Mouse (Mus musculus) CH12.LX (cell line): ENCODE measurements at regions not wholly inside any gene's neighbourhood (a gene's known extent, or its start where the extent isn't known, plus 50 kb on each side); places are given as distances from the start of the nearest gene placed in this dataset.

Experiments
- DNase-seq: peaks from one replicate; pipeline ENCODE4 v3.0.0-alpha.2; 2013; ENCODE audit errors: extremely low read depth
- H3K27ac ChIP-seq: 2 replicates; pipeline ENCODE4 v1.5.1; 2012; ENCODE audit warnings: low read depth, mild to moderate bottlenecking, control low read depth, moderate library complexity; ENCODE audit not compliant: insufficient read depth
- H3K27me3 ChIP-seq: replicated peaks from 2 replicates; pipeline ENCODE3; 2012; ENCODE audit warnings: inconsistent platforms
- H3K36me3 ChIP-seq, 2 experiments: replicated peaks in 1 of 2; 2 replicates each; pipeline versions ENCODE3 to v1.6.1; 2012; ENCODE audit warnings: inconsistent platforms in 1 of 2, low read length in 1 of 2, mild to moderate bottlenecking in 1 of 2, mixed read lengths in 1 of 2, moderate library complexity in 1 of 2; ENCODE audit not compliant: control insufficient read depth in 1 of 2, insufficient read depth in 1 of 2
- H3K4me1 ChIP-seq, 2 experiments: 2 replicates each; pipeline ENCODE4 v1.6.1; 2012; ENCODE audit warnings: inconsistent platforms in 1 of 2, moderate library complexity in 1 of 2; ENCODE audit not compliant: insufficient read depth in 2 of 2, control insufficient read depth in 1 of 2
- H3K4me2 ChIP-seq: 2 replicates; pipeline ENCODE4 v1.6.1; 2012; ENCODE audit warnings: low read depth, mild to moderate bottlenecking, control low read depth; ENCODE audit not compliant: poor library complexity, insufficient read depth, severe bottlenecking
- H3K4me3 ChIP-seq, 3 experiments: fragments of 150-350 bp in 1 of 3; sonication (generic) in 1 of 3; replicated peaks in 1 of 3; 2 replicates each; pipeline versions ENCODE3 to v1.5.1; 2011 to 2012; ENCODE audit warnings: low read depth in 2 of 3, low read length in 2 of 3, mild to moderate bottlenecking in 2 of 3, moderate library complexity in 2 of 3, control low read depth in 1 of 3, improper control_type of control experiment in 1 of 3, inconsistent platforms in 1 of 3, mixed read lengths in 1 of 3; ENCODE audit not compliant: poor library complexity in 1 of 3
- H3K79me2 ChIP-seq: replicated peaks from 2 replicates; pipeline ENCODE4 v1.6.1; 2012; ENCODE audit warnings: mild to moderate bottlenecking, moderate library complexity; ENCODE audit not compliant: control insufficient read depth, poor library complexity, insufficient read depth, severe bottlenecking; ENCODE audit errors: extremely low read depth
- H3K9ac ChIP-seq: 2 replicates; pipeline ENCODE4 v1.6.1; 2012; ENCODE audit warnings: low read depth, mild to moderate bottlenecking, control low read depth, moderate library complexity; ENCODE audit not compliant: insufficient read depth
- H3K9me3 ChIP-seq: replicated peaks from 2 replicates; pipeline ENCODE3; 2012; ENCODE audit warnings: low read length, inconsistent platforms, mixed read lengths
- BHLHE40 ChIP-seq: IDR thresholded peaks from 2 replicates; pipeline ENCODE4 v1.6.1; 2011; ENCODE audit warnings: mild to moderate bottlenecking, low read depth, low read length, improper control_type of control experiment
- CHD1 ChIP-seq: IDR thresholded peaks from 2 replicates; pipeline ENCODE4 v1.6.1; 2012; ENCODE audit warnings: low read depth, low read length, improper control_type of control experiment, inconsistent platforms
- CTCF ChIP-seq, 2 experiments: IDR thresholded peaks in 1 of 2; conservative IDR thresholded peaks in 1 of 2; 2 replicates each; pipeline ENCODE4 v1.5.1; 2011 to 2012; ENCODE audit warnings: low read depth in 2 of 2, low read length in 2 of 2, improper control_type of control experiment in 1 of 2, inconsistent platforms in 1 of 2, mild to moderate bottlenecking in 1 of 2, moderate library complexity in 1 of 2
- E2F4 ChIP-seq: IDR thresholded peaks from 2 replicates; pipeline ENCODE4 v1.6.1; 2011; ENCODE audit warnings: low read depth, low read length, improper control_type of control experiment; ENCODE audit not compliant: insufficient replicate concordance
- ELF1 ChIP-seq: IDR thresholded peaks from 2 replicates; pipeline ENCODE4 v1.6.1; 2014; ENCODE audit warnings: low read depth, mild to moderate bottlenecking, inconsistent platforms, low read length, improper control_type of control experiment
- GABPA ChIP-seq: IDR thresholded peaks from 2 replicates; pipeline ENCODE4 v1.6.1; 2012; ENCODE audit warnings: low read depth, low read length, improper control_type of control experiment, inconsistent platforms; ENCODE audit not compliant: insufficient replicate concordance
- MAFK ChIP-seq: IDR thresholded peaks from 2 replicates; pipeline ENCODE4 v1.6.1; 2011; ENCODE audit warnings: low read length, improper control_type of control experiment; ENCODE audit not compliant: insufficient replicate concordance
- MAZ ChIP-seq: IDR thresholded peaks from 2 replicates; pipeline ENCODE4 v1.6.1; 2012; ENCODE audit warnings: low read depth, mild to moderate bottlenecking, inconsistent platforms, low read length, improper control_type of control experiment, moderate library complexity
- MXI1 ChIP-seq: IDR thresholded peaks from 2 replicates; pipeline ENCODE4 v1.6.1; 2011; ENCODE audit warnings: mild to moderate bottlenecking, low read depth, low read length, improper control_type of control experiment
- NELFE ChIP-seq: IDR thresholded peaks from 2 replicates; pipeline ENCODE4 v1.6.1; 2011; ENCODE audit warnings: low read depth, low read length, improper control_type of control experiment
- PAX5 ChIP-seq: IDR thresholded peaks from 2 replicates; pipeline ENCODE4 v1.6.1; 2012; ENCODE audit warnings: low read length, inconsistent platforms, mixed read lengths
- RAD21 ChIP-seq: IDR thresholded peaks from 2 replicates; pipeline ENCODE4 v1.6.1; 2011; ENCODE audit warnings: low read depth, mild to moderate bottlenecking, low read length, improper control_type of control experiment, moderate library complexity
- SMC3 ChIP-seq: IDR thresholded peaks from 2 replicates; pipeline ENCODE4 v1.6.1; 2011; ENCODE audit warnings: low read depth, low read length, improper control_type of control experiment
- TBP ChIP-seq: conservative IDR thresholded peaks from 2 replicates; pipeline ENCODE4 v1.6.1; 2011; ENCODE audit warnings: low read depth, low read length, improper control_type of control experiment
- USF1 ChIP-seq: IDR thresholded peaks from 2 replicates; pipeline ENCODE4 v1.6.1; 2014; ENCODE audit warnings: low read depth, mild to moderate bottlenecking, inconsistent platforms, low read length, improper control_type of control experiment
- ZKSCAN1 ChIP-seq: IDR thresholded peaks from 2 replicates; pipeline ENCODE4 v1.6.1; 2012; ENCODE audit warnings: low read depth, inconsistent platforms, low read length, improper control_type of control experiment, borderline replicate concordance
- ZMIZ1 ChIP-seq: IDR thresholded peaks from 2 replicates; pipeline ENCODE4 v1.6.1; 2012; ENCODE audit warnings: low read depth, mild to moderate bottlenecking, inconsistent platforms, low read length, improper control_type of control experiment
- ZNF384 ChIP-seq: IDR thresholded peaks from 2 replicates; pipeline ENCODE4 v1.6.1; 2012; ENCODE audit warnings: low read depth, low read length, improper control_type of control experiment, inconsistent platforms
- dilution Hi-C: fragments of 300-500 bp; cut with MboI; formaldehyde crosslinking; loops from 2 replicates; pipeline ENCODE4 v1.14.3; 2020; ENCODE audit warnings: low sequenced_read_pairs; ENCODE audit not compliant: extremely low pct_unique_long_range_greater_than_20kb, extremely low pct_ligation_motif_present
- in situ Hi-C: fragments of 300-500 bp; cut with MboI; formaldehyde crosslinking; loops from 3 replicates; pipeline ENCODE4 v1.14.3; 2019; ENCODE audit warnings: low sequenced_read_pairs, low pct_ligation_motif_present, low pct_unique_long_range_greater_than_20kb, mixed read lengths

DNA sequence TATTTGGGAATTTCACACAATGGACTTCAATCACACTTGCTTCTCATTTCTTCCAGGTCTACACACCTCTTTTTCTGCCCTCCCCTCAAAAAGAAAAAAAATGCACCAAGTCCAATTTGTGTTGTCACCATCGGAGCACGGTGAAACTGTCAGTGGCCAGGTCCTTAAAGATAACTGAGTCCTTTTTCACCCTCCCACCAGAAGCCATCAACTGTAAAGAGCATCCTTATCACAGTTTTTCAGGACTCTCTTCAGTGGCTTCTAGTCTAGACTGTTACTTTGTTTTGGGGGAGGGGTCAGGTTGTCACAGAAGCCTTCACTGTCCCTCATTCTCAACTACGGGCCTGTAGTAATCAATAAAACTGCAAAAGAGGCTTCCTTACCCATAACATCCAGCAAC lies 91.5 kb upstream of the Zdhhc15 start:
- in situ Hi-C loops = no loop called here
- H3K9ac ChIP-seq = no peak overlapping the region
- no peaks in the 10 kb centered on the region for H3K9me3 ChIP-seq
- no peak overlapping the region for H3K4me3 ChIP-seq
- no peak overlapping the region for H3K27ac ChIP-seq
- no peaks in the 10 kb centered on the region for H3K79me2 ChIP-seq
- TF ChIP-seq NELFE = no peak
- no peak for TF ChIP-seq ZNF384
- no peak for TF ChIP-seq GABPA
- no peak for TF ChIP-seq MAZ
- TF ChIP-seq ELF1 = no peak
- TF ChIP-seq BHLHE40 = no peak
- TF ChIP-seq ZKSCAN1 = no peak
- no peak for TF ChIP-seq TBP
- no peak for TF ChIP-seq MAFK
- TF ChIP-seq CHD1 = no peak
- TF ChIP-seq USF1 = no peak
- no peak for TF ChIP-seq PAX5
- no peak for TF ChIP-seq ZMIZ1
- TF ChIP-seq MXI1 = no peak
- no peak for TF ChIP-seq E2F4
- TF ChIP-seq, all 38 proteins: peak for 0
- Histone ChIP-seq H3K27me3 (no peaks in the 10 kb centered on the region), H3K4me1 (peaks cover 0 to 5% of the 10 kb centered on the region in 2 experiments; a peak in 2 of 4 replicates), H3K36me3 (no peaks in the 10 kb centered on the region), H3K4me2 (no peak overlapping the region)
- no peak for DNase-seq
- dilution Hi-C loops = no loop called here

GRCm38 (mm10) chrX:104760311-104760710 lies 89.4 kb upstream of the Zdhhc15 start:
- Histone ChIP-seq H3K9me3 (no peaks in the 10 kb centered on the region), H3K27me3 (no peaks in the 10 kb centered on the region), H3K4me3 (no peak overlapping the region), H3K36me3 (no peaks in the 10 kb centered on the region), H3K27ac (no peak overlapping the region), H3K4me1 (peaks cover 0 to 5% of the 10 kb centered on the region in 2 experiments; a peak in 2 of 4 replicates), H3K9ac (no peak overlapping the region), H3K4me2 (peak overlapping the region; percentile 71; the same call in 1 of the 2 replicates), H3K79me2 (no peaks in the 10 kb centered on the region)
- dilution Hi-C loops = no loop called here
- in situ Hi-C loops = no loop called here
- peak; percentile 27 for DNase-seq
- no peak for TF ChIP-seq SMC3
- no peak for TF ChIP-seq TBP

GRCm38 (mm10) chrX:104749356-104749755 lies 78.5 kb upstream of the Zdhhc15 start:
- H3K27me3 ChIP-seq = no peaks in the 10 kb centered on the region
- H3K79me2 ChIP-seq = no peaks in the 10 kb centered on the region
- in situ Hi-C loops = no loop called here
- H3K4me1 ChIP-seq = no peaks in the 10 kb centered on the region
- H3K27ac ChIP-seq = no peak overlapping the region
- TF ChIP-seq CTCF (conservative IDR thresholded peaks at IDR 0.05 in 1 of 2, IDR thresholded peaks at IDR 0.05 in 1 of 2; ENCODE audit: low read depth in 2 of 2, low read length in 2 of 2) = peak in 1 of 2 experiments; percentile 48; a peak in 2 of 4 replicates
- no peak for TF ChIP-seq ZMIZ1
- peak; percentile 54 for TF ChIP-seq RAD21
- dilution Hi-C loops = no loop called here
- H3K4me2 ChIP-seq = no peak overlapping the region
- DNase-seq = no peak
- H3K9ac ChIP-seq = no peak overlapping the region
- no peaks in the 10 kb centered on the region for H3K36me3 ChIP-seq
- H3K4me3 ChIP-seq = no peak overlapping the region
- no peaks in the 10 kb centered on the region for H3K9me3 ChIP-seq
